Mouse (Mus musculus) kidney, embryonic 16.5 days (tissue): Measurements from ENCODE around the gene Racgap1. TPM values are rescaled to one million over a fixed set of nuclear protein-coding genes. Genes with fewer than 3 reads are reported as not detected.

ENCODE experiments used
- ATAC-seq: fragments of 200-750 bp; cut with Nextera tagmentation; 2 replicates; pipeline ENCODE4 v1.8.0; 2017; ENCODE audit warnings: moderate TSS enrichment; ENCODE audit not compliant: low FRiP score, low TSS enrichment
- H3K27ac ChIP-seq: fragments of 300-500 bp; sonication (generic); 2 replicates; pipeline ENCODE4 v1.5.1; 2014; ENCODE audit warnings: low read length
- H3K27me3 ChIP-seq: fragments of 300-500 bp; sonication (generic); 2 replicates; pipeline ENCODE4 v1.6.1; 2014; ENCODE audit warnings: low read length, control low read depth, mixed read lengths; ENCODE audit not compliant: insufficient read depth
- H3K36me3 ChIP-seq: fragments of 300-500 bp; sonication (generic); 2 replicates; pipeline ENCODE4 v1.6.1; 2014; ENCODE audit warnings: low read length, control low read depth, mixed read lengths; ENCODE audit not compliant: insufficient read depth
- H3K4me1 ChIP-seq: fragments of 300-500 bp; sonication (generic); 2 replicates; pipeline ENCODE4 v1.6.1; 2014; ENCODE audit warnings: low read length, control low read depth, mixed read lengths; ENCODE audit not compliant: insufficient read depth
- H3K4me2 ChIP-seq: fragments of 300-500 bp; sonication (generic); replicated peaks from 2 replicates; pipeline ENCODE4 v1.6.1; 2014; ENCODE audit warnings: low read depth, low read length
- H3K4me3 ChIP-seq: fragments of 300-500 bp; sonication (generic); 2 replicates; pipeline ENCODE4 v1.5.1; 2014; ENCODE audit warnings: mild to moderate bottlenecking, low read length
- H3K9ac ChIP-seq: fragments of 300-500 bp; sonication (generic); replicated peaks from 2 replicates; pipeline ENCODE4 v1.6.1; 2014; ENCODE audit warnings: low read length
- H3K9me3 ChIP-seq: fragments of 300-500 bp; sonication (generic); 2 replicates; pipeline ENCODE4 v1.6.1; 2016; ENCODE audit warnings: low read length, control low read depth
- WGBS: fragments of 180-500 bp; shearing (Covaris S2); extraction: QIAGEN DNeasy Blood & Tissue Kit; methylation state at CpG from one replicate; pipeline ENCODE4 v1.1.7; 2014; 5-methylcytosine and 5-hydroxymethylcytosine counted together
- polyA plus RNA-seq: library from polyadenylated mRNA; unstranded; fragments of >200 nt; fragmentation: Nextera tagmentation; extraction: Ambion mirVana; gene quantifications from 2 replicates; pipeline ENCODE4 v1.2.1, GENCODE M21; 2015

Gene Racgap1
- polyA plus RNA-seq, 1 experiment from 2014 or later: 143 TPM

GRCm38 (mm10) chr15:99637405-99638123 is 13.9 kb downstream of the Racgap1 start:
- Histone ChIP-seq H3K27ac (no peak overlapping the region), H3K27me3 (no peaks in the 10 kb centered on the region), H3K4me3 (no peak overlapping the region), H3K9ac (no peak overlapping the region), H3K9me3 (no peaks in the 10 kb centered on the region), H3K36me3 (peaks cover 72% of the 10 kb centered on the region), H3K4me1 (no peaks in the 10 kb centered on the region), H3K4me2 (no peak overlapping the region)
- ATAC-seq: no peak
- 82% methylated on average over 12 of the region's 12 CpGs for WGBS

GRCm38 (mm10) chr15:99634702-99635101 is 16.8 kb downstream of the Racgap1 start:
- 89% methylated on average over 7 of the region's 7 CpGs for WGBS

GRCm38 (mm10) chr15:99631618-99632017 is 19.8 kb downstream of the Racgap1 start:
- ATAC-seq: no peak
- Histone ChIP-seq H3K27me3 (no peaks in the 10 kb centered on the region), H3K27ac (no peak overlapping the region), H3K4me2 (no peak overlapping the region), H3K4me3 (no peak overlapping the region), H3K9me3 (no peaks in the 10 kb centered on the region), H3K36me3 (peaks cover 82% of the 10 kb centered on the region), H3K9ac (no peak overlapping the region), H3K4me1 (no peaks in the 10 kb centered on the region)

More at GRCm38 (mm10) chr15:99634702-99635101, 16.8 kb downstream of the Racgap1 start:
- no peak overlapping the region for H3K9ac ChIP-seq
- no peak overlapping the region for H3K27ac ChIP-seq
- H3K9me3 ChIP-seq: no peaks in the 10 kb centered on the region
- ATAC-seq: no peak
- H3K4me1 ChIP-seq: no peaks in the 10 kb centered on the region
- H3K27me3 ChIP-seq: no peaks in the 10 kb centered on the region
- no peak overlapping the region for H3K4me2 ChIP-seq
- H3K4me3 ChIP-seq: no peak overlapping the region
- H3K36me3 ChIP-seq: peaks cover 81% of the 10 kb centered on the region

- Histone ChIP-seq H3K4me1 (no peaks in the 10 kb centered on the region), H3K27ac (no peak overlapping the region), H3K4me2 (no peak overlapping the region), H3K27me3 (no peaks in the 10 kb centered on the region), H3K4me3 (no peak overlapping the region), H3K9me3 (no peaks in the 10 kb centered on the region), H3K36me3 (peaks cover 46% of the 10 kb centered on the region), H3K9ac (no peak overlapping the region)
- 89% methylated on average over 11 of the region's 11 CpGs for WGBS
- no peak for ATAC-seq
These were observed 29.4 kb downstream of the Racgap1 start for GRCm38 (mm10) chr15:99622063-99622462.

GRCm38 (mm10) chr15:99619821-99620220 is 31.6 kb downstream of the Racgap1 start:
- Histone ChIP-seq H3K4me1 (peaks cover 9% of the 10 kb centered on the region), H3K9me3 (no peaks in the 10 kb centered on the region), H3K27ac (no peak overlapping the region), H3K4me3 (no peak overlapping the region), H3K9ac (no peak overlapping the region), H3K36me3 (peaks cover 24% of the 10 kb centered on the region; the same call in 1 of the 2 replicates), H3K27me3 (no peaks in the 10 kb centered on the region), H3K4me2 (no peak overlapping the region)
- 86% methylated on average over 4 of the region's 4 CpGs for WGBS
- no peak for ATAC-seq

GRCm38 (mm10) chr15:99618595-99618994 is 32.9 kb downstream of the Racgap1 start:
- Histone ChIP-seq H3K27ac (no peak overlapping the region), H3K4me2 (no peak overlapping the region), H3K4me1 (peaks cover 14% of the 10 kb centered on the region), H3K9ac (no peak overlapping the region), H3K9me3 (no peaks in the 10 kb centered on the region), H3K4me3 (no peak overlapping the region), H3K36me3 (peaks cover 16% of the 10 kb centered on the region; the same call in 1 of the 2 replicates), H3K27me3 (0 out of 2 replicates have a peak, but pooled peaks cover 6% of the 10 kb centered on the region)
- ATAC-seq: no peak
- 88% methylated on average over 3 of the region's 3 CpGs for WGBS

GRCm38 (mm10) chr15:99615246-99615645 is 36.2 kb downstream of the Racgap1 start:
- peaks cover 5% of the 10 kb centered on the region; the same call in 1 of the 2 replicates for H3K36me3 ChIP-seq
- no peak overlapping the region for H3K4me3 ChIP-seq
- no peaks in the 10 kb centered on the region for H3K9me3 ChIP-seq
- H3K4me2 ChIP-seq: no peak overlapping the region
- H3K9ac ChIP-seq: no peak overlapping the region
- H3K4me1 ChIP-seq: peaks cover 14% of the 10 kb centered on the region
- no peak overlapping the region for H3K27ac ChIP-seq
- 0 out of 2 replicates have a peak, but pooled peaks cover 6% of the 10 kb centered on the region for H3K27me3 ChIP-seq
- peak; percentile 31 for ATAC-seq
- WGBS: 34% methylated on average over 9 of the region's 9 CpGs

GRCm38 (mm10) chr15:99614753-99615152 is 36.7 kb downstream of the Racgap1 start:
- Histone ChIP-seq H3K27ac (no peak overlapping the region), H3K27me3 (0 out of 2 replicates have a peak, but pooled peaks cover 6% of the 10 kb centered on the region), H3K9me3 (no peaks in the 10 kb centered on the region), H3K4me3 (no peak overlapping the region), H3K36me3 (peaks cover 2% of the 10 kb centered on the region; the same call in 1 of the 2 replicates), H3K4me2 (0 out of 2 replicates have a peak overlapping the region, but pooled peaks have one; percentile 3), H3K9ac (0 out of 2 replicates have a peak overlapping the region, but pooled peaks have one; percentile 16), H3K4me1 (peaks cover 14% of the 10 kb centered on the region)
- WGBS: 4% methylated on average over 12 of the region's 12 CpGs
- ATAC-seq: peak; percentile 65

- H3K27ac ChIP-seq: no peak overlapping the region
- no peak overlapping the region for H3K4me3 ChIP-seq
- H3K4me1 ChIP-seq: peaks cover 14% of the 10 kb centered on the region
- 77% methylated on average over 13 of the region's 13 CpGs for WGBS
- no peak for ATAC-seq
- 0 out of 2 replicates have a peak overlapping the region, but pooled peaks have one; percentile 16 for H3K9ac ChIP-seq
- no peaks in the 10 kb centered on the region for H3K9me3 ChIP-seq
- no peaks in the 10 kb centered on the region for H3K36me3 ChIP-seq
- 0 out of 2 replicates have a peak, but pooled peaks cover 6% of the 10 kb centered on the region for H3K27me3 ChIP-seq
- 0 out of 2 replicates have a peak overlapping the region, but pooled peaks have one; percentile 3 for H3K4me2 ChIP-seq
These were observed 37.2 kb downstream of the Racgap1 start for GRCm38 (mm10) chr15:99614273-99614672.

GRCm38 (mm10) chr15:99611563-99611962 is 39.9 kb downstream of the Racgap1 start:
- no peaks in the 10 kb centered on the region for H3K9me3 ChIP-seq
- no peak overlapping the region for H3K9ac ChIP-seq
- no peak overlapping the region for H3K4me3 ChIP-seq
- no peaks in the 10 kb centered on the region for H3K36me3 ChIP-seq
- H3K27ac ChIP-seq: no peak overlapping the region
- ATAC-seq: no peak
- no peak overlapping the region for H3K4me2 ChIP-seq
- H3K27me3 ChIP-seq: 0 out of 2 replicates have a peak, but pooled peaks cover 6% of the 10 kb centered on the region
- 63% methylated on average over 7 of the region's 7 CpGs for WGBS
- peaks cover 25% of the 10 kb centered on the region for H3K4me1 ChIP-seq
